Mouse (Mus musculus): ENCODE measurements around the gene Ppt1.

The Ppt1 gene

DNA sequence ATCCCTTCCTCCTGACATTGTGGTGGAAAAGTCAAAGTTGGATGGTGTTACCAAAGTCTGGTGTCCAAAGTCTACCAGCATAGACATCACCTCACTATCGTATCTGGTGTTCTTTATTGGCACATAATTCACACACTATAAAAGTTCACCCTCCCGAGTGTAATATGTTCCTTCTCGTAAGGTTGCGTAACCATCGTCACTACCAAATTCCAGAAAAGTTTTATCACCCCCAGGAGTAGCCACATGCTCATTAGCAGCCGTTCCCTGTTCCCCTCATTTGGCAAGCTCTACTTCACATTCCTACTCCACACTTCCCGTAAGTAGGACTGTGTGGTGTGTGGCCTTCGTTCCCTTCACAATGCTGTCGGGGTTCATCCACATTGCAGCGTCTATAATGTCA lies 69.3 kb downstream of the Ppt1 start:
- no peak for DNase-seq (ENCODE audit: low spot score in 2 of 2)

Measured in spleen, postnatal 36 days (tissue).